Mouse (Mus musculus): Measurements from ENCODE around the gene Ybx3. TPM values are rescaled to one million over a fixed set of nuclear protein-coding genes. Genes with fewer than 3 reads are reported as not detected.

Ybx3 gene
- polyA plus RNA-seq (2015; fragmentation: Nextera tagmentation; extraction: Ambion mirVana) = 50.3 and 62.9 TPM in 2 replicates

DNA sequence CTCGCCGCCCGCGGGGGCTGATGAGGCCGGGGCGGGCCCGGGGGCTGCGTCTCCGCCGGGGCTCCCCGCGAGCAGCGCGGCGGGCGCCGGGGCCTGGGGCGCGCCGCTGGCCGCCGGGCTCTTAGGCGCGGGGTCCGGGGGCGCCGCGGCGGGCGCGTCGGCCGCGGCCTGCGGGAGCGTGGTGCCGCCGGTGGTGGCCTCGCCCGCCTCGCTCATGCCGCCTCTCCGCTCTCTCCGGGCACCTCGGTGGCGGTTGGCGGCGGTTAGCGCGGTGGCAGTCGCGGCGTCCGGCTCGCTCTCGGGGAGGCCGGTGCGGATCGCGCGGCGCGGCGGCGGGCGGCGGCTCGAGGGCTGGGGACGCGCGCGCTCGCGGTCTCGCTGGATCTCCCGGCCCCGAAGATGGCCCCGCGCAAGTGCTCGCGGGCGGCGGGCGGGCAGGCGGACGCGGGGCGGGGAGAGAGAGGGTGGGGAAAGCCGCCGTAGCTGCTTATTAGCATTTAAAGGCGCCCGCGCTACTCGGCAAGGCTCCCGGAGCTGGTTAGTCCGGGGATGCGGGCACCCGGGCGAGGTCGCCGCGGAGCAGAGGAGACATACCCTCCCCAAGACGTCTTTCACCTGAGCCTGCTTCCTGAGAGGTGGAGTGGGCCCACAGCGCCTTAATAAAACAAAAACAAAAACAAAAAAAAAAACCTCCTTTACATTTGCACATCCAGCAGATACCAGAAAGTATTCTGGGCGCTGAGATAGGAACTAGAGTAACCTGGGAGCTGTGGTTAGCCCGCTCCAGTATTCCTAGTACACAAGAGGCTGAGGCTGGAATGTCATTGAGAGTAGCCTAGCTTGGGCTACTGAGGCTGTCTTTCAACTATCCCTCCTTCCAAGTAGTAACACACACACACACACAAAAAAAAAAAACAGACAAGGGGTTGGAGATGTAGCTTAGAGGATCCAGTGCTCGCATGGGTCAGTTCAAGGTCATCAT is at the start of gene Ybx3:
Gene Ybx3, minus strand, starts transcription at position 437 of the 982 bp plus-strand sequence.
- Histone ChIP-seq H3K9ac (peak within 1 kb of the TSS; percentile 97), H3K4me2 (peak within 1 kb of the TSS; percentile 85), H3K9me3 (replicated peaks) (no peaks in the 10 kb centered on the region), H3K4me3 (replicated peaks) (peak within 1 kb of the TSS; percentile 88), H3K36me3 (no peaks in the 10 kb centered on the region), H3K4me1 (peaks cover 39% of the 10 kb centered on the region), H3K27ac (peak within 1 kb of the TSS; percentile 90), H3K27me3 (no peaks in the 10 kb centered on the region)
- peak; percentile 94 for ATAC-seq (replicated peaks; ENCODE audit: low FRiP score)
- under 1% methylated on average over 53 of the region's 107 CpGs for WGBS

DNA sequence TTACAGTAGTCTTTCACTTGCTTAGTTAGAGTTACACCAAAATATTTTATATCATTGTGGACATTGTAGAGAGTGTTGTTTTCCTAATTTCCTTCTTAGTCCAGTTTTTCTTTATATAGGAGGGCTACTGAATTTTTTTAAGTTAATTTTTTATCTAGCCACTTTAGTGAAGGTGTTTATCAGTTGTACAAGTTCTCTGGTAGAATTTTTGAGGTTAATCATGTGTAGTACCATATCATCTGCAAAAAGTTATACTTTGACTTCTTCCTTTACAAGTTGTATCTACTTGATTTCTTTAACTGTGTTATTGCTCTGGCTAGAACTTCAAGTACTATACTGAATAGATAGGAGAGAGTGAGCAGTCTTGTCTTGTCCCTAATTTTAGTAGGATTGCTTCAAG is 48.4 kb upstream of the Ybx3 start:
- Histone ChIP-seq H3K27me3 (peaks cover 7% of the 10 kb centered on the region), H3K9me3 (replicated peaks) (no peaks in the 10 kb centered on the region)

DNA sequence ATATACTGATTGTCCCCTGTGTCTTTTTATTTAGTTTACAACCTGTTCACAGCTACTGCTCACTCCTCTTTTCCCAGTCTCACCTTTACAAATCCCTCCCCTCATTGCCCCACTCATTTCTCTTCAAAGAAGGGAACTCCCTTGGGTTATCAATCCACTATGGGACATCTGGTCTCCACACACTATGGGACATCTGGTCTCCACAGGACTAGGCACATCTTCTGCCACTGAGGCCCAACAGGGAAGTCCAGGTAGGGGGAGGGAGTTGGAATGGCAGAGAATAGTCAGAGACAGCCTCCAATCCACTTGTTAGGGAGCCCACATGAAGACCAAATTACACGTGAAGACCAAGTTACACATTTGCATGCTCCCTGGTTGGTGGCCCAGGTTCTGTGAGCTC is 45.8 kb upstream of the Ybx3 start:
- ATAC-seq (replicated peaks; ENCODE audit: low FRiP score) = no peak
- no peak overlapping the region; the same call in 1 of the 2 replicates for H3K9ac ChIP-seq
- H3K9me3 ChIP-seq (replicated peaks) = no peaks in the 10 kb centered on the region
- peak overlapping the region; percentile 41 for H3K4me3 ChIP-seq (replicated peaks)
- H3K36me3 ChIP-seq = no peaks in the 10 kb centered on the region
- no peak overlapping the region for H3K27ac ChIP-seq
- H3K4me1 ChIP-seq = 0 out of 2 replicates have a peak, but pooled peaks cover 4% of the 10 kb centered on the region
- H3K4me2 ChIP-seq = peak overlapping the region; percentile 76
- peaks cover 7% of the 10 kb centered on the region for H3K27me3 ChIP-seq
- WGBS = 65% methylated on average over 1 of the region's 1 CpGs

More for the DNA sequence above, 48.4 kb upstream of the Ybx3 start:
- no peak overlapping the region for H3K27ac ChIP-seq
- no peaks in the 10 kb centered on the region for H3K36me3 ChIP-seq
- H3K9ac ChIP-seq = no peak overlapping the region
- 0 out of 2 replicates have a peak, but pooled peaks cover 4% of the 10 kb centered on the region for H3K4me1 ChIP-seq
- no peak for ATAC-seq (replicated peaks; ENCODE audit: low FRiP score)
- H3K4me2 ChIP-seq = no peak overlapping the region
- H3K4me3 ChIP-seq (replicated peaks) = no peak overlapping the region

GRCm38 (mm10) chr6:131433153-131434048 is 45.1 kb upstream of the Ybx3 start:
- no peaks in the 10 kb centered on the region for H3K36me3 ChIP-seq
- H3K4me1 ChIP-seq = 0 out of 2 replicates have a peak, but pooled peaks cover 4% of the 10 kb centered on the region
- peak overlapping the region; percentile 76 for H3K4me2 ChIP-seq
- ATAC-seq (replicated peaks; ENCODE audit: low FRiP score) = peak; percentile 86
- H3K9ac ChIP-seq = peak overlapping the region; percentile 44
- H3K4me3 ChIP-seq (replicated peaks) = peak overlapping the region; percentile 41
- H3K27ac ChIP-seq = no peak overlapping the region
- peaks cover 7% of the 10 kb centered on the region for H3K27me3 ChIP-seq
- WGBS = 6% methylated on average over 39 of the region's 39 CpGs
- no peaks in the 10 kb centered on the region for H3K9me3 ChIP-seq (replicated peaks)

DNA sequence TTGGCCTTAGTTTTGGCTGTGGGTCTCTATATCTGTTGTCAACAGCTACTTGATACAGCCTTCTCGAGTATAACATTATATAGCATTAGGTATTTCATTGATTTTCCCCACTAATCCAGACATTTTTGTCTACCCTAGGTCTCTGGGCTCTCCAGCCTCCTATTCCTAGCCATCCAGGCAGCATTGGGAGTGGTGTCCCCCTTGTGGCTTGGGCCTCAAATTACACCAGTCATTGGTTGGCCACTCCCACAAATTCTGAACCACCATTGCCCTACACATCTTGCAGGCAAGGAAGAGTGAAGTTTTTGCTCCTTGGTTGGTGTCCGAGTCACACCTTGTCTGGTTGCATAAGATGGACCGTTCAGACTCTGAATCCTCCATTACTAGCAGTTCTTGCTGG is 33.3 kb upstream of the Ybx3 start:
- Histone ChIP-seq H3K27ac (no peak overlapping the region), H3K9ac (no peak overlapping the region), H3K9me3 (replicated peaks) (no peaks in the 10 kb centered on the region), H3K4me1 (0 out of 2 replicates have a peak, but pooled peaks cover 2% of the 10 kb centered on the region), H3K27me3 (no peaks in the 10 kb centered on the region), H3K36me3 (no peaks in the 10 kb centered on the region), H3K4me3 (replicated peaks) (no peak overlapping the region), H3K4me2 (no peak overlapping the region)
- WGBS = 73% methylated on average over 3 of the region's 3 CpGs
- 0 out of 2 replicates have a peak, but pooled peaks have one; percentile 12 for ATAC-seq (replicated peaks; ENCODE audit: low FRiP score)

GRCm38 (mm10) chr6:131419614-131420013 is 31.3 kb upstream of the Ybx3 start:
- Histone ChIP-seq H3K27ac (no peak overlapping the region), H3K36me3 (no peaks in the 10 kb centered on the region), H3K4me1 (0 out of 2 replicates have a peak, but pooled peaks cover 2% of the 10 kb centered on the region), H3K9ac (no peak overlapping the region), H3K4me3 (replicated peaks) (no peak overlapping the region), H3K4me2 (no peak overlapping the region), H3K9me3 (replicated peaks) (no peaks in the 10 kb centered on the region), H3K27me3 (no peaks in the 10 kb centered on the region)
- no peak for ATAC-seq (replicated peaks; ENCODE audit: low FRiP score)
- WGBS = 88% methylated on average over 3 of the region's 3 CpGs

- Histone ChIP-seq H3K9me3 (replicated peaks) (no peaks in the 10 kb centered on the region), H3K36me3 (no peaks in the 10 kb centered on the region), H3K4me2 (no peak overlapping the region), H3K27ac (no peak overlapping the region), H3K4me3 (replicated peaks) (no peak overlapping the region), H3K27me3 (no peaks in the 10 kb centered on the region), H3K4me1 (0 out of 2 replicates have a peak, but pooled peaks cover 2% of the 10 kb centered on the region), H3K9ac (no peak overlapping the region)
- peak; percentile 82 for ATAC-seq (replicated peaks; ENCODE audit: low FRiP score)
Observed at GRCm38 (mm10) chr6:131418770-131419169, 30.5 kb upstream of the Ybx3 start.

DNA sequence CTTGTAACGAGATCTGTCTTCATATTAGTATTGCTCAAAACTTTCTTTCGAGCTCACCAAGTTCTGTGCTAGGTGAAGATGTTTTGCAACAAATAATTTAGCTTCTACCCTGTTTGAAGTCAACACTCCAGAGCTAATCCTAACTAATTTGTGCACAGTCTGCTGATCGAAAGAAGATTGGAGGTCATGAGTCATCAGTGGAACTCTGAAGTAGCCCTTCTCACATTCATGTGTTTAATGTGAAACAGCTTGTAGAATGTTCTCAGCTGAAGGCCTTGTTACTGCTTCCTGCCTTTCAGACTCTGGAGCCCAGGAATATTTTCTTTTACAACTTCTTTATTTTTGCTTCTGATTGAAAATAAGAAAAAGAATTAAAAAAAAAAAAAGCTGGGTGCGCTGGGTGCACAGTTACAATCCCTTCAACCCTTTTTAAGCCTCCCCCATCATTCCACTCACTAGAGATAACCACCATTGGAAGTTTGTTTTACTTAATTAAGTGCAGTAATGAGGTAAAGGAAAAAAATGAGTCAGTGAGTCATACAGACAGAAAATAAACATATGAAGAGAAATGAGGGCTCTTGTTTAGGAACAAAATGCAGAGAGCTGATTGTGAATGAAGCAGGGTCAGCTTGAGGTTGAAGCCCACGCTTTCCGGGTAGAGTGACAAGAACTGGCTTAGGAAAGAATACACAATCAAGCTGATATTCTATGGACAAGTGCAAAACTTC is 23.0 kb upstream of the Ybx3 start:
- Histone ChIP-seq H3K4me2 (no peak overlapping the region), H3K4me1 (peaks cover 7% of the 10 kb centered on the region), H3K4me3 (replicated peaks) (no peak overlapping the region), H3K9me3 (replicated peaks) (no peaks in the 10 kb centered on the region), H3K27me3 (no peaks in the 10 kb centered on the region), H3K9ac (no peak overlapping the region), H3K36me3 (no peaks in the 10 kb centered on the region), H3K27ac (no peak overlapping the region)
- 74% methylated on average over 6 of the region's 6 CpGs for WGBS
- ATAC-seq (replicated peaks; ENCODE audit: low FRiP score) = no peak

DNA sequence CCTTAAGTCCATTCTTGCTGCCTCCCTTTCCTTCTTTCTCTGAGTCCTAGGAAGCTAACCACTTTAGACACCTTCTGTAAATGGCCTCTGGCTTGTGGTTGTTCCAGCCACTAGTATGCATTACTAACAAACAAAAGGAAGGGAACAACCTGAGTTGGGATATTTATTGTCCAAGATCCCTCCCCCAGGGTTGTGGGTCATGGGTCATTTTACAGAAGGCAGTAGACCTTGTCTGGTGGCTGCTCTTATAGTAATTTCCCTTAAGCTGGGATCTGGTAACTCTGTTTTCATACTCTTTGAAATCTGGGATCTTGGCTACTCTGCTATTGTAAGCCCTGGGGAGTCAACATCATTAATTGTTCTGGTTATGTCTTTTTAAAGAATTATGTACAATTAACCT is 18.7 kb upstream of the Ybx3 start:
- Histone ChIP-seq H3K4me2 (no peak overlapping the region), H3K36me3 (no peaks in the 10 kb centered on the region), H3K27ac (no peak overlapping the region), H3K4me1 (peaks cover 12% of the 10 kb centered on the region), H3K9ac (no peak overlapping the region), H3K4me3 (replicated peaks) (no peak overlapping the region), H3K9me3 (replicated peaks) (no peaks in the 10 kb centered on the region), H3K27me3 (no peaks in the 10 kb centered on the region)
- ATAC-seq (replicated peaks; ENCODE audit: low FRiP score) = peak; percentile 80

GRCm38 (mm10) chr6:131405896-131406295 is 17.6 kb upstream of the Ybx3 start:
- Histone ChIP-seq H3K4me3 (replicated peaks) (no peak overlapping the region), H3K27me3 (no peaks in the 10 kb centered on the region), H3K4me1 (peaks cover 12% of the 10 kb centered on the region), H3K27ac (no peak overlapping the region), H3K36me3 (no peaks in the 10 kb centered on the region), H3K9ac (no peak overlapping the region), H3K4me2 (no peak overlapping the region), H3K9me3 (replicated peaks) (no peaks in the 10 kb centered on the region)
- ATAC-seq (replicated peaks; ENCODE audit: low FRiP score) = no peak
- 17% methylated on average over 2 of the region's 2 CpGs for WGBS

DNA sequence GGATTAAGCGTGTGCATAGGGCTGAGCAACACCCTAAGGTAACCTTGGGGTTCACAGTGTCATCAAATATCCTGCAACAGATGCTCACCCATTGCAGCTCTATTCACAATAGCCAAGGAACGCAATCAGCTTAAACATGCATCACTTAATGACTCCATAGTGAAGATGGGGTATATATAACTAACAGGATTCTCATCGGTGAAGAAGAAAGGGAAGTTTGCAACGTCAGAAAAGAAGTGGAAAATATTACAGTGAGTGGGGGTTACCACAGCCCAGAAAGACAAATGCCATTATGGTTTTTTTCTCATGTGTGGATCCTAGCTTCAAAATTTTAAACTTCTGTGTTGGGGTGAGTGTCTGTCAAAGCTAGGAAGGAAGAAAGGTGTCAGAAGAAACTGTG is 16.9 kb upstream of the Ybx3 start:
- H3K9me3 ChIP-seq (replicated peaks) = no peaks in the 10 kb centered on the region
- no peak overlapping the region for H3K4me2 ChIP-seq
- no peak overlapping the region for H3K9ac ChIP-seq
- H3K27ac ChIP-seq = no peak overlapping the region
- WGBS = 83% methylated on average over 4 of the region's 4 CpGs
- no peaks in the 10 kb centered on the region for H3K27me3 ChIP-seq
- ATAC-seq (replicated peaks; ENCODE audit: low FRiP score) = no peak
- no peaks in the 10 kb centered on the region for H3K36me3 ChIP-seq
- H3K4me1 ChIP-seq = peaks cover 10% of the 10 kb centered on the region
- H3K4me3 ChIP-seq (replicated peaks) = no peak overlapping the region

All from kidney, embryonic 15.5 days (tissue).